Mouse (Mus musculus): ENCODE measurements around the gene Popdc2. TPM values are rescaled to one million over a fixed set of nuclear protein-coding genes. Genes with fewer than 3 reads are reported as not detected.

Gene Popdc2
- total and polyA plus RNA-seq, 3 experiments = 17.5 to 45.4 TPM; not detected in 1

DNA sequence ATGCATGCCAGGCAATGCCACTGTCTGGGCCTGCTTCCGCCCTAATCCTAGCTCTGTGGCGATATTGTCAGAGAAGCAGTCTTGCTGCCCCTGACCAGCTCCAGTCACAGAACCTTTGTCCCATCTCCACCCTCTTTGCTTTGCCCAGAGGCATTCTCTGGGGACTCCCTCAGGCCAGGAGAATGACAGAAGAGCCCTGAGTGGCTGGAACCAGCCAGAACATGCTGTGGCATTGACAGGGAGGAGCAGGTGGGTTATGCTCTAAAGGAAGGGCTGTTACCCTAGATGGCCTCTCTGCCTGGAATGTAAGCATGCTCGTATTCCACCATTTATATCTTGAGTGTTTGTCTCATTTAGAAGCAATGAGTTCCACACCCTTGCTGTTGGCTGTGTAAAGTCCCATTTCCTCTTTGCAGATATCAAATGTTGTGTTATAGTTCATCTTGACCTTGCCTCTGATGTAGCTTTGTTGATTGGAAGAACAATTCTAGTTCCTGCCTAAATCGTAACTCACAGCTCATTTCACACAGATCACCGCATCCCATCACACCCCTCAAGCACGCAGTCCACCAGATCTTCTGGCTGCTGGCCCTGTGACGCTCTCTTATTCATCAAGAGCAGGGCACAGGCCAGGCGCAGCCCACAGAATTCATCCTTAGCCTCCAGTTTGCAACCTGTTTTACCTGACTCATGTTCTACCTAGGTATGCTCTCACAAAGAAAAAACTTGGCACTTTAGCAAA, 8.8 kb downstream of the Popdc2 start (continued):
- 0 out of 2 replicates have a peak, but pooled peaks have one; percentile 38 for TF ChIP-seq CHD1 (IDR thresholded peaks at IDR 0.05; ENCODE audit: low read depth, low read length)
- TF ChIP-seq RCOR1 (IDR thresholded peaks at IDR 0.05; ENCODE audit: low read depth, low read length) = no peak; the same call in 1 of the 2 replicates
- peak in 1 of 2 experiments; percentile 76; a peak in 2 of 4 replicates for TF ChIP-seq POLR2A (IDR thresholded peaks at IDR 0.05; ENCODE audit: control insufficient read depth in 1 of 2, insufficient read depth in 1 of 2, low read depth in 1 of 2, low read length in 2 of 2, poor library complexity in 1 of 2)
- TF ChIP-seq E2F4 (IDR thresholded peaks at IDR 0.05; ENCODE audit: borderline replicate concordance, low read depth, low read length) = no peak

DNA sequence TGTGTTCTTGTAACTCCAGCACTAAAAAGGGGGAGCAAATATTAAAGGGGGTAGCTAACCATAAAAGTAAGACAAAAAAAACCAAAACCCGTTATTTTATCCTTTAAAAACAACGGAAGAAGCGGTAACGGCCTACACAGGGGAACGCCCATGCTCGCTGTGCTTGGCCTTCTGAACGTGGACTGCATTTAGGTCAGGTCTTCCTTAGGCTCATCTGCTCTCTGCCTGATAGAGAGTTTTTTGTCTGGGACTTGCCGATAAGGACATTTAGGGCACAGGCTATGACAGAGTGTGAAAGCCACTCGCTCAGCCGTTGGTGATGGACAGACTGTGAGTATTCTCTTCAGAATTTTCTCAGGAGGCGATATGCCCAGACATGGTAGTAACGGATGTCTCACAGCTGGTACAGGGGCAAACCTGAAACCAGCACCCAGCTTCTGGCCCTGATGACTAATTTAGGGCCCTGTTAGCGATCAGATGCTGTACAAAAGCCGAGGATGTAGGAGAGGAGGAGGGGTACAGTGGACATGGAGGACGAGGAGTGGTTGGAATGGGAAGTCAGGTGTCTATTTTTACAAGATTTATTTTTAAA, 9.8 kb downstream of the Popdc2 start:
- H3K27me3 ChIP-seq (ENCODE audit: control insufficient read depth in 1 of 2, insufficient read depth in 2 of 2, low read length in 2 of 2) = no peaks in the 10 kb centered on the region
- peaks cover 25% of the 10 kb centered on the region for H3K79me2 ChIP-seq (ENCODE audit: control insufficient read depth, insufficient read depth, low read length, poor library complexity)
- peaks cover 0 to 47% of the 10 kb centered on the region in 2 experiments; a peak in 2 of 4 replicates for H3K36me3 ChIP-seq (ENCODE audit: control insufficient read depth in 1 of 2, insufficient read depth in 2 of 2, low read length in 2 of 2)
- peak overlapping the region; percentile 80 for H3K9ac ChIP-seq (ENCODE audit: control insufficient read depth, low read depth, low read length, poor library complexity, severe bottlenecking)
- H3K27ac ChIP-seq (ENCODE audit: control insufficient read depth, low read depth, low read length) = peak overlapping the region; percentile 100
- peak overlapping the region; percentile 56 to 60 for H3K4me3 ChIP-seq (ENCODE audit: control insufficient read depth in 1 of 2, insufficient read depth in 1 of 2, low read depth in 2 of 2, low read length in 2 of 2)
- no peaks in the 10 kb centered on the region for H3K9me3 ChIP-seq (replicated peaks; ENCODE audit: insufficient read depth, low read length)
- H3K4me1 ChIP-seq (ENCODE audit: control insufficient read depth in 1 of 2, insufficient read depth in 2 of 2, low read length in 2 of 2) = peaks cover 27 to 57% of the 10 kb centered on the region in 2 experiments
- DNase-seq (ENCODE audit: low read depth, low spot score) = peak; percentile 99
- peak; percentile 97 for TF ChIP-seq ETS1 (IDR thresholded peaks at IDR 0.05; ENCODE audit: low read depth, low read length)
- TF ChIP-seq MXI1 (IDR thresholded peaks at IDR 0.05; ENCODE audit: low read depth, low read length) = peak; percentile 59
- TF ChIP-seq USF2 (IDR thresholded peaks at IDR 0.05; ENCODE audit: borderline replicate concordance in 1 of 2, insufficient read depth in 1 of 2, low read depth in 1 of 2, low read length in 2 of 2) = no peak
- no peak for TF ChIP-seq USF1 (IDR thresholded peaks at IDR 0.05; ENCODE audit: low read depth, low read length)
- peak; percentile 94 for TF ChIP-seq ZNF384 (IDR thresholded peaks at IDR 0.05; ENCODE audit: low read depth, low read length)
- peak; percentile 82 for TF ChIP-seq TBP (IDR thresholded peaks at IDR 0.05; ENCODE audit: low read depth, low read length)
- TF ChIP-seq POLR2AphosphoS5 (IDR thresholded peaks at IDR 0.05; ENCODE audit: borderline replicate concordance, low read depth, low read length) = peak; percentile 70; the same call in 1 of the 2 replicates
- TF ChIP-seq MYC (IDR thresholded peaks at IDR 0.05; ENCODE audit: low read depth, low read length) = peak; percentile 90
- TF ChIP-seq CTCF (IDR thresholded peaks at IDR 0.05 in 2 of 3, conservative IDR thresholded peaks at IDR 0.05 in 1 of 3; ENCODE audit: control insufficient read depth in 1 of 3, insufficient read depth in 1 of 3, low read depth in 2 of 3, low read length in 3 of 3, poor library complexity in 1 of 3, severe bottlenecking in 1 of 3) = no peak
- TF ChIP-seq CHD2 (IDR thresholded peaks at IDR 0.05; ENCODE audit: low read length) = no peak
- TF ChIP-seq UBTF (IDR thresholded peaks at IDR 0.05; ENCODE audit: borderline replicate concordance, insufficient read depth, low read depth, low read length) = 0 out of 2 replicates have a peak, but pooled peaks have one; percentile 66
- TF ChIP-seq KAT2A (conservative IDR thresholded peaks at IDR 0.05; ENCODE audit: low read depth, low read length) = peak; percentile 31; the same call in 1 of the 2 replicates
- TF ChIP-seq TCF12 (IDR thresholded peaks at IDR 0.05; ENCODE audit: low read depth, low read length) = peak; percentile 100
- peak; percentile 78 for TF ChIP-seq NELFE (IDR thresholded peaks at IDR 0.05; ENCODE audit: low read depth, low read length)
- TF ChIP-seq SIN3A (IDR thresholded peaks at IDR 0.05; ENCODE audit: low read length) = peak; percentile 97
- peak; percentile 99 for TF ChIP-seq GATA1 (IDR thresholded peaks at IDR 0.05; ENCODE audit: low read depth, low read length)
- TF ChIP-seq MAFK (IDR thresholded peaks at IDR 0.05; ENCODE audit: borderline replicate concordance, low read depth, low read length) = 0 out of 2 replicates have a peak, but pooled peaks have one; percentile 61
- peak; percentile 73 for TF ChIP-seq RCOR1 (IDR thresholded peaks at IDR 0.05; ENCODE audit: low read depth, low read length)
- TF ChIP-seq MAZ (IDR thresholded peaks at IDR 0.05; ENCODE audit: low read depth, low read length) = peak; percentile 60; the same call in 1 of the 2 replicates
- peak; percentile 100 for TF ChIP-seq MYB (IDR thresholded peaks at IDR 0.05; ENCODE audit: low read depth, low read length)
- no peak; the same call in none of the 2 replicates for TF ChIP-seq RAD21 (IDR thresholded peaks at IDR 0.05; ENCODE audit: low read depth, low read length)
- TF ChIP-seq HCFC1 (IDR thresholded peaks at IDR 0.05; ENCODE audit: low read depth, low read length) = peak; percentile 61
- TF ChIP-seq MEF2A (IDR thresholded peaks at IDR 0.05; ENCODE audit: extremely low read depth, insufficient replicate concordance, low read depth, low read length, poor library complexity, severe bottlenecking) = peak; percentile 81; the same call in 1 of the 2 replicates
- TF ChIP-seq ZMIZ1 (IDR thresholded peaks at IDR 0.05; ENCODE audit: low read depth, low read length) = peak; percentile 87
- peak; percentile 98 to 100 for TF ChIP-seq EP300 (IDR thresholded peaks at IDR 0.05; ENCODE audit: low read depth in 1 of 2, low read length in 2 of 2)
- 0 out of 2 replicates have a peak, but pooled peaks have one; percentile 55 for TF ChIP-seq JUND (IDR thresholded peaks at IDR 0.05; ENCODE audit: low read depth, low read length)
- TF ChIP-seq NRF1 (IDR thresholded peaks at IDR 0.05; ENCODE audit: insufficient read depth, low read depth, low read length, poor library complexity, severe bottlenecking) = no peak
- no peak for TF ChIP-seq ZC3H11A (IDR thresholded peaks at IDR 0.05; ENCODE audit: low read depth, low read length)
